Mouse (Mus musculus) MEL (cell line): ENCODE data around the gene Orm2. TPM values are rescaled to one million over a fixed set of nuclear protein-coding genes. Genes with fewer than 3 reads are reported as not detected.

Experiments used
- DNase-seq: peaks from one replicate; pipeline ENCODE4 v3.0.0; 2011; ENCODE audit warnings: low read depth, low spot score
- H3K27ac ChIP-seq: 2 replicates; pipeline ENCODE4 v1.5.1; 2012; ENCODE audit warnings: low read depth, mild to moderate bottlenecking, control low read depth, low read length, moderate library complexity; ENCODE audit not compliant: control insufficient read depth
- H3K27me3 ChIP-seq, 2 experiments: fragments of 150-350 bp in 1 of 2; sonication (generic) in 1 of 2; 2 replicates each; pipeline ENCODE4 v1.6.1; 2012; ENCODE audit warnings: low read length in 2 of 2, mild to moderate bottlenecking in 2 of 2, improper control_type of control experiment in 1 of 2, moderate library complexity in 1 of 2; ENCODE audit not compliant: insufficient read depth in 2 of 2, control insufficient read depth in 1 of 2
- H3K36me3 ChIP-seq, 2 experiments: 2 replicates each; pipeline ENCODE4 v1.6.1; 2012 to 2014; ENCODE audit warnings: low read length in 2 of 2, improper control_type of control experiment in 1 of 2, inconsistent platforms in 1 of 2, mild to moderate bottlenecking in 1 of 2; ENCODE audit not compliant: insufficient read depth in 2 of 2, control insufficient read depth in 1 of 2
- H3K4me1 ChIP-seq, 2 experiments: fragments of 150-350 bp in 1 of 2; sonication (generic) in 1 of 2; 2 replicates each; pipeline ENCODE4 v1.6.1; 2012; ENCODE audit warnings: low read length in 2 of 2, improper control_type of control experiment in 1 of 2, mild to moderate bottlenecking in 1 of 2; ENCODE audit not compliant: insufficient read depth in 2 of 2, control insufficient read depth in 1 of 2
- H3K4me3 ChIP-seq, 2 experiments: fragments of 150-350 bp in 1 of 2; sonication (generic) in 1 of 2; 2 replicates each; pipeline ENCODE4 v1.5.1; 2012; ENCODE audit warnings: low read depth in 2 of 2, low read length in 2 of 2, mild to moderate bottlenecking in 2 of 2, moderate library complexity in 2 of 2, control low read depth in 1 of 2, improper control_type of control experiment in 1 of 2; ENCODE audit not compliant: control insufficient read depth in 1 of 2, insufficient read depth in 1 of 2
- H3K79me2 ChIP-seq: 2 replicates; pipeline ENCODE4 v1.6.1; 2012; ENCODE audit warnings: mild to moderate bottlenecking, low read length, moderate library complexity; ENCODE audit not compliant: control insufficient read depth, poor library complexity, insufficient read depth
- H3K9ac ChIP-seq: 2 replicates; pipeline ENCODE4 v1.6.1; 2012; ENCODE audit warnings: low read depth, mild to moderate bottlenecking, control low read depth, low read length, moderate library complexity; ENCODE audit not compliant: control insufficient read depth, poor library complexity, severe bottlenecking
- H3K9me3 ChIP-seq: fragments of 150-350 bp; sonication (generic); replicated peaks from 2 replicates; pipeline ENCODE4 v1.6.1; 2012; ENCODE audit warnings: mild to moderate bottlenecking, low read length, improper control_type of control experiment, moderate library complexity; ENCODE audit not compliant: insufficient read depth
- CHD1 ChIP-seq: IDR thresholded peaks from 2 replicates; pipeline ENCODE4 v1.6.1; 2012; ENCODE audit warnings: low read depth, mild to moderate bottlenecking, inconsistent platforms, low read length, improper control_type of control experiment
- CHD2 ChIP-seq: IDR thresholded peaks from 2 replicates; pipeline ENCODE4 v1.6.1; 2011; ENCODE audit warnings: low read length, improper control_type of control experiment
- ELF1 ChIP-seq: IDR thresholded peaks from 2 replicates; pipeline ENCODE4 v1.6.1; 2014; ENCODE audit warnings: low read depth, mild to moderate bottlenecking, inconsistent platforms, low read length, improper control_type of control experiment, moderate library complexity
- EP300 ChIP-seq, 2 experiments: IDR thresholded peaks; 2 replicates each; pipeline ENCODE4 v1.6.1; 2011; ENCODE audit warnings: improper control_type of control experiment in 2 of 2, low read length in 2 of 2, low read depth in 1 of 2, mild to moderate bottlenecking in 1 of 2
- ETS1 ChIP-seq: IDR thresholded peaks from 2 replicates; pipeline ENCODE4 v1.6.1; 2012; ENCODE audit warnings: low read depth, mild to moderate bottlenecking, inconsistent platforms, low read length, improper control_type of control experiment, moderate library complexity
- MAFK ChIP-seq: IDR thresholded peaks from 2 replicates; pipeline ENCODE4 v1.6.1; 2011; ENCODE audit warnings: low read depth, mild to moderate bottlenecking, low read length, improper control_type of control experiment, borderline replicate concordance
- MXI1 ChIP-seq: IDR thresholded peaks from 2 replicates; pipeline ENCODE4 v1.6.1; 2011; ENCODE audit warnings: mild to moderate bottlenecking, low read depth, low read length, improper control_type of control experiment
- POLR2A ChIP-seq, 2 experiments: IDR thresholded peaks; 2 replicates each; pipeline ENCODE4 v1.6.1; 2011 to 2012; ENCODE audit warnings: low read length in 2 of 2, mild to moderate bottlenecking in 2 of 2, control low read depth in 1 of 2, improper control_type of control experiment in 1 of 2, low read depth in 1 of 2, moderate library complexity in 1 of 2; ENCODE audit not compliant: control insufficient read depth in 1 of 2, insufficient read depth in 1 of 2, poor library complexity in 1 of 2
- POLR2AphosphoS5 ChIP-seq: IDR thresholded peaks from 2 replicates; pipeline ENCODE4 v1.6.1; 2012; ENCODE audit warnings: low read depth, borderline replicate concordance, mild to moderate bottlenecking, inconsistent platforms, low read length, moderate library complexity, mixed read lengths
- RAD21 ChIP-seq: IDR thresholded peaks from 2 replicates; pipeline ENCODE4 v1.6.1; 2011; ENCODE audit warnings: mild to moderate bottlenecking, low read depth, low read length, improper control_type of control experiment
- ZC3H11A ChIP-seq: IDR thresholded peaks from 2 replicates; pipeline ENCODE4 v1.6.1; 2012; ENCODE audit warnings: low read depth, mild to moderate bottlenecking, inconsistent platforms, low read length, improper control_type of control experiment
- ZKSCAN1 ChIP-seq: IDR thresholded peaks from 2 replicates; pipeline ENCODE4 v1.6.1; 2012; ENCODE audit warnings: low read depth, mild to moderate bottlenecking, inconsistent platforms, low read length, improper control_type of control experiment, moderate library complexity
- ZNF384 ChIP-seq: IDR thresholded peaks from 2 replicates; pipeline ENCODE4 v1.6.1; 2012; ENCODE audit warnings: low read depth, mild to moderate bottlenecking, inconsistent platforms, low read length, improper control_type of control experiment
- polyA plus RNA-seq, 2 experiments: library from polyadenylated mRNA; stranded (reverse) in 1 of 2; unstranded in 1 of 2; fragments of >175 nt in 1 of 2; fragments of >200 nt in 1 of 2; gene quantifications; 2 replicates each; pipeline versions ENCODE4 v1.2.1 to v1.2.4; 2012; ENCODE audit warnings: low replicate concordance in 2 of 2, low read depth in 1 of 2; ENCODE audit not compliant: insufficient read length in 2 of 2, insufficient read depth in 1 of 2, missing spikeins in 1 of 2
- total RNA-seq: library from RNA; depleted of rRNA; stranded (reverse); fragments of 300-350 nt; gene quantifications from 2 replicates; pipeline ENCODE4 v1.2.3, GENCODE M21; 2012

Gene Orm2
- total and polyA plus RNA-seq, 3 experiments, result not detected

DNA sequence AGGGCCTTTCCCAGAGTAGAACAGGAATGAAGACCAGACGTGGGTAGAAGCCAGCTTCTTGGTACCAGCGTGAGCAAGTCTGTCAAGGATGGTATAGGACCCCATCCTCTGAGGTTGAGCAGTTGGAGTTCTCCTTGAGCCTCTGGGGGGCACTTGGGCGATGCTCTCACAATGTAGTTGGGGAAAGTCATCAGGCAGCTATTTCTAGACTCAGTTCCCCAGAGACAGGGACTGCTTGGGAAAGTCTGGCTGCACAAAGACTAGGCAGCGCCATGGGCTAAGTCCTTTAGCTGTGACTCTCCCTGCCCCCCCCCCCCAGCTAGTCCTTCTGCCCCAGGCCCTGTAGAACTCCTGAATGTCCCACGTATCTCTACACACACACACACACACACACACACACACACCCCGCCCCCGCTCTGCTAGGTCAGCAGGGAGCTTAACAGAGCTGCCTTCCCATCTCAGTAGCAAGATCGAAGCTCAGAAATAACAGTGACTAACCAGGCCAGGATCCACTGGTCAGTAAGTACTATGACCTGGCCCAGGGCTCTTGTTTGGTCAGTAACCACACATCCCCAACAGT lies 37.5 kb downstream of the Orm2 start:
- Histone ChIP-seq H3K36me3 (peaks cover 0 to 31% of the 10 kb centered on the region in 2 experiments; a peak in 3 of 4 replicates), H3K27me3 (no peaks in the 10 kb centered on the region), H3K9ac (no peak overlapping the region), H3K79me2 (no peaks in the 10 kb centered on the region), H3K27ac (no peak overlapping the region), H3K9me3 (no peaks in the 10 kb centered on the region), H3K4me3 (no peak overlapping the region), H3K4me1 (peaks cover 3 to 53% of the 10 kb centered on the region in 2 experiments; a peak in 3 of 4 replicates)
- DNase-seq, result no peak
- no peak for TF ChIP-seq RAD21
- no peak for TF ChIP-seq CHD2
- TF ChIP-seq ZC3H11A, result no peak
- no peak for TF ChIP-seq ZKSCAN1
- no peak for TF ChIP-seq POLR2A (IDR thresholded peaks at IDR 0.05; ENCODE audit: control insufficient read depth in 1 of 2, insufficient read depth in 1 of 2, low read depth in 1 of 2, low read length in 2 of 2, poor library complexity in 1 of 2)
- no peak for TF ChIP-seq CHD1
- no peak for TF ChIP-seq POLR2AphosphoS5
- no peak for TF ChIP-seq ELF1

DNA sequence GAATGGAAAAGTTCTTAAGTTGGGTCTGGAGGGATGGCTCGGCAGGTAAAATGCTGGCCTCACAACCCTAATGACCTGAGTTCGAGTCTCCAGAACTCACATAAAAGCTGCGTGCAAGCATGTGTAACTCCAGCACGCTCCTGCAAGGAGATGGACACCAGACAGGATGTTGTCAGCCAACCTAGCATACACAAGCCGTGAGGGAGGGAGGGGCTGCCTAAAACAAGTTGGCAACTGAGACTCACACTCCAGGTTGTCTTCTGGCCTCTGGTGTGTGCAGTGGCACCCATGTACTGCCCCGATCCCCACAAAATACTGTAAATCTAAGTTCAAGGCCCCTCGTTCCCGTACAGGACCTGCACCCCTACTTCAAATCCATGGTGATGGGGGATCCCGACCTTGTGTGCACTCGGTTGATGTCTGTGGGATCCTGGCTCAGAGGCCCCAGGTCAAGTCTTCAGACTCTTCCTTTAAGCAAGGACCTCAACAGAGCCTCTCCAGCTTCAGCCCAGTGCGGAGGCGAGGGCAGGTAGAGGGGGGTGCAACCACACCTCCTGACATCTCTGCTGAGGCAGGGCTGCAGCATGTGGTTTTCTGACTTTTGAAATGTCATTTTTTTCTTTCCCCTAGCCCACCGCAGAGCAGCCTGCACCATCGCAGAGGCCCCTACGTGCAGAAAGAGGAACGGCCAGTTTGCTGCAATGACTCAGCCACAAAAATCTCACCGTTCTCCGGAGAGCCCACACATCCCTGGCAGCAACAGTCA lies 38.5 kb downstream of the Orm2 start:
- peak; percentile 81 for DNase-seq
- TF ChIP-seq MXI1 (peak; percentile 27; the same call in 1 of the 2 replicates), EP300 (IDR thresholded peaks at IDR 0.05; ENCODE audit: low read depth in 1 of 2, low read length in 2 of 2) (peak; percentile 33 to 53; a peak in 3 of 4 replicates), MAFK (no peak), ZNF384 (peak; percentile 73), ETS1 (peak; percentile 43; the same call in 1 of the 2 replicates)
- Histone ChIP-seq H3K36me3 (peaks cover 0 to 37% of the 10 kb centered on the region in 2 experiments; a peak in 2 of 4 replicates), H3K4me3 (0 out of 4 replicates have a peak overlapping the region, but pooled peaks of 1 of the 2 experiments have one; percentile 4), H3K9ac (no peak overlapping the region; the same call in 1 of the 2 replicates), H3K79me2 (no peaks in the 10 kb centered on the region), H3K9me3 (no peaks in the 10 kb centered on the region), H3K4me1 (peaks cover 5 to 62% of the 10 kb centered on the region in 2 experiments; a peak in 3 of 4 replicates), H3K27me3 (no peaks in the 10 kb centered on the region), H3K27ac (peak overlapping the region; percentile 67)
